Mouse (Mus musculus) induced T-regulatory cell, adult 2 months (primary cell): Measurements from ENCODE around the gene Hnrnpa3.
"Not testable (repeated sequence)": the region's sequence is repeated elsewhere in the genome, so short reads cannot be mapped to it uniquely, and the experiment has no call there.

Experiments used
- DNase-seq: peaks from one replicate; pipeline ENCODE4 v3.0.0-alpha.2; 2012; ENCODE audit warnings: low read depth

Gene Hnrnpa3

DNA sequence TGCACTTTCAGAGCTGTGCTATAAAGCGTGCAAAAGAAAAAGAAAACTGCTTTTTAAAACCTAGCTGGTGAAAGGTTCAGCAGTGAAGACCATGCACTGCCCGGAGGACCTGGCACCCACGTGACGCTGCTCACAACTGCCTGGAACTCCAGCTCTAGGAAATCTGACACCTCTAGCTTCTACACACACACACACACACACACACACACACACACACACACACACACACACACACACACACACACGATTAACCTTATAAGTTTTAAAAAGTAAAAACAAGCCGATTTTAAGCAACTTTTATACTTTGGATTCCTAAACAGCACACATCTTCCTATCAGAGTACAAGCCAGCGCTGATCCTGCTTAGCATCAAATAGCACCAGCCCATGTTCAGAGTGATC is 22.4 kb downstream of the Hnrnpa3 start:
- DNase-seq: no peak

GRCm38 (mm10) chr2:75682978-75683709 is 24.1 kb downstream of the Hnrnpa3 start:
- peak; percentile 92 for DNase-seq

DNA sequence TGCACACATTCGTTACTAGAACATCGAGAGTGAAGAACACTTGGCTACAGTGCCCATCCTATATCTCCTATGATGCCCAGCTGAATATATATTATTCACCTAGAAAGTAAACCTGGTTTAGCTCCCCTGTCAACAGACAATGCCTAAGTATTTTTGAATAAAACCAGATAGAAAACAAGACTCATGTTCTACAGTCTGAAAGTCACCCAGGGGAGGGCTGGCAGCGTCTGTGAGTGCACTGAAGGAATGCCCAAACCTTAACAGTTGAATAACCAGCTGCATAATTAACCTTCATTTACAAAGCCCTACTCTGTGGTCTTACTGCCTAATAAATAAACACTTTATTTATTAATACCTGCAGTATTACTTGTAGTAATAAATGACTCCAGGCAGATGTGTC is 25.5 kb downstream of the Hnrnpa3 start:
- DNase-seq: no peak

DNA sequence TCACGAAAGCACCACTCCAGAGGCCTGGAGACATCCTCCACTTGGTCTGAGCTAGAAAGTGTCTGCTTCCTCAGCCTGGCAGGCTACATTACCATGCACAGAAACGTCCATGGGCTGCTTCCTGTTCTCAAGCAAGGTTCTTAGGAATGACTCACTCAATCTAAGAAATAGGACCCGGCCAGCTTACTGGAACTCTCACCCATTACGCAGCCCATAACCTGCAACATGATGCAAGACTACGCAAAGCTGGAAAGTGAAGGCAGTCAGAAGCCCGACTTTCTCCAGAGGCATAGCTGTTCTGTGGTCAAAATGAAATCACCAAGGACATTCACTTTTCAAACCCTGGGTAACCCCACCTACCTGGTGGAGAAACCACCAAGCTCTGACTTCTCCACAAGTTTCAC is 26.4 kb downstream of the Hnrnpa3 start:
- DNase-seq: peak; percentile 49

DNA sequence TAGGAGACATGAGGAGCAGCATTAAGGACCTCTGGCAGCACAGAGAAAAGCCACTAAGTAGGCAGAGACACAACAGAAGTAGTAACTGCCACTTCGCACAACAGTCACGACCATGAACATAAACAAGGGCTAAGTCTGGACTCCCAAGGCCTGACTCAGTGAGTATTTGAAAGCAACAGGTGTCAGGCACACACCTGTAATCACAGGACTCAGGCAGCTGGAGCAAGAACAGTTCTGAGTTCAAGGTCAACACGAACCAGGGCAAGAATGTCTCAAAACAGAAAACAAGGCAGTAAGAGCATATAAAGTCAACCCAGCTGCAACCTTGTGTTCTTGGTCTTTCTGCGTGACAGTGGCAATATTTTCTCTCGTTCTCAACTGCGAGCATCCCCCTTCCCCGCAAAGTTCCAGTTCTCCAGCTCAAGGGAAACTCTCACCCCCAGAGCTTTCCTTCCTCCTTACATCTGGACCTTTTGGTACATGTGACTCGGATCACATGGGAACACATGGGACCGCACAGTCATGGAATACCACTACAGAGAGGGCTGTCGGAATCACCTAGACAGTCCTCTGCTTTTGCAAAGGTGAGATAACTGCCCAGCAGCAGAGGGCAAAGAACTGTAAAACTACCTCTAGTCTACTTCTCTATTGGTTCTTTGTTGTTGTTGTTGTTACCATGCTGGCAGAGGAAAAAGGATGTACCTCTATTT is 28.1 kb downstream of the Hnrnpa3 start:
- DNase-seq: no peak

- no peak for DNase-seq
Measured at GRCm38 (mm10) chr2:75688901-75689300, 29.8 kb downstream of the Hnrnpa3 start.

- DNase-seq: no peak
Measured at GRCm38 (mm10) chr2:75689482-75690158, 30.6 kb downstream of the Hnrnpa3 start.

- DNase-seq: no peak
Measured at GRCm38 (mm10) chr2:75690656-75691055, 31.6 kb downstream of the Hnrnpa3 start.

- DNase-seq: no peak
Measured at GRCm38 (mm10) chr2:75691316-75691715, 32.3 kb downstream of the Hnrnpa3 start.

GRCm38 (mm10) chr2:75692369-75692768 is 33.3 kb downstream of the Hnrnpa3 start:
- no peak for DNase-seq

GRCm38 (mm10) chr2:75694926-75695325 is 35.9 kb downstream of the Hnrnpa3 start:
- not testable (repeated sequence) for DNase-seq

DNA sequence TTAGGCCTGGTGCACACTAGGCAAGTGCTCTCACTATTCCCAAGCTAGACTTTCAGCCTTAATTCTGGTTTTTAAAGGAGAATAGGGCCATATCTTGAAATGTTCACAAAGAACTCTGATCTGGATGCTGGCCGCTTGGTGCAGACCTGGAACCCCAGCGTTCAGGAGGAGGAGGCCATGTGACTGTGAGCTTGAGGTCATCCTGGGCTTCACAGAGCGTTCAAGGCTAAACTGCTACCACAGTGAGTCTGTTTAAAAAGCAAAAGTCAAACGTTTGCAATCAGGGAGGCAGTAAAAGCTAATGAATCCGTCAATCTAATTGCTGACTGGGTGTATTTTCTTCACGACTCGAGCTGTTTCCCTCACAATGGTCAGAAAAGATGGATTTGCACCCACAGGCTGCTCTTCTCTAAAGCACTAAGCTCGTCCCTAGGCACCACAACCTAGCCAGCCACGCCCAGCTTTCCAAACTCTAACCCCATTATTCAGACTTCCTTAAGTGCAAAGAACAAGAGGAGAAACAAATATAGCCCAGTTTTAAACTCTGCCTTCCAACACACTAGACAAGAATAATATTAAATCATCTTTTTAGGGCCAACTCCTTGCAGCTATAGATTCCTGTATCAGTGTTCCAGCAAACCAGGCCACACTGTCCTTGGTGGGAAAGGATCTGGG is 36.8 kb downstream of the Hnrnpa3 start:
- DNase-seq: no peak

DNA sequence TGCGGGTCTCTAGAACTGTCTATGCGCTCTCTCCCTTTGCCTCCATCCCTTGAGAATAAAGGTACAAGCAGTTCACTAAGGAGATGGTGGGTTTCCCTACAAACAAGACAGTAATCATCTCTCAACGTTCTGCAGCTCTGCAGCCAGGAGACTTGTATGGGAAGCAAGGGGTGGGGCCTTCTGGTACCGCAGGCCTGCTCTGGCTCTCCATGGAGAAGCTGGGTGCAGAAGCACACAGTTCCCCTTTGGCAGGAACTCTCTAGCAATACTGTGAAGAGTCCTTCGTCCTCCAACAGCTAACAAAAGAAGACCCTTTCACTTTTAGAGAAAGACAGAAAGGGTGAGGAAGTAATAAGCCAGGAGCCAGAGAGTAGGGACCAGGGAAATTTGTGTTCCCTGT is 37.3 kb downstream of the Hnrnpa3 start:
- no peak for DNase-seq

DNA sequence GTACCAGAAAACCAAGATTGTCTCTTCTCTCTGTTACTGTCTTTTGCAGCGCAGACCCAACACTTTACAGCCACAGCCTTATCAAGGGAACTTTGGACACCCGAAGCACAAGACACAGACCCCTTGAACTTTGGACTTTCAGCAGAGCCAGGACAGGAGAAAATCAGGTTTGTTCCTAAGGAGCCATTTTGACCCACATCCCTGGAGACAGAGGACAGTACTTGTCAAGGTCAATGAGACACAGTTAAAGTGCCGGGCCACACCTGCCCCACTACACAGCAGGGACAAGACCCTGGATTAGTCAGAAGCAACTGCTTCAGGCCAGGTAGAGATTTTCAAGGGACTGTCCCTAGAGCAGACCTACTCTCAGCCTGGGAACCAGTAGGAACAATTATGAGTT is 38.2 kb downstream of the Hnrnpa3 start:
- no peak for DNase-seq

DNA sequence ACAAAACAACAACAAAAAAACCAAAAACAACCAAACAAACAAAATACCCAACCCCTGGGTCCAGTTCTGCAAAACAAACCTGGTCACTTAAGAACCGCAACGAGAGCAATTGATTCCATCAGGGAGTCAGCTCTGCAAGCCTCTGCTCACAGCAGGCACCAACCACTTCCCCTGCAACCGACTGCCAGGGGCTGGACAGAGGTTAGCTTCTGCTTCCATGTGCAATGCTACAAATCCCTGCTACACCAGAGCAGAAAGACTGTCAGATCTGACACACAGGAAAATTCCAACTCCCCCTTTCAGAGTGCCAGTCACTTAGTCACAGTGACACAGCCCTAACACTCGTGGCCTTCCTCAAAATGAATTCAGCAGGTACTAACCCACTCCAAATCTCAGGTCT is 38.9 kb downstream of the Hnrnpa3 start:
- DNase-seq: no peak

DNA sequence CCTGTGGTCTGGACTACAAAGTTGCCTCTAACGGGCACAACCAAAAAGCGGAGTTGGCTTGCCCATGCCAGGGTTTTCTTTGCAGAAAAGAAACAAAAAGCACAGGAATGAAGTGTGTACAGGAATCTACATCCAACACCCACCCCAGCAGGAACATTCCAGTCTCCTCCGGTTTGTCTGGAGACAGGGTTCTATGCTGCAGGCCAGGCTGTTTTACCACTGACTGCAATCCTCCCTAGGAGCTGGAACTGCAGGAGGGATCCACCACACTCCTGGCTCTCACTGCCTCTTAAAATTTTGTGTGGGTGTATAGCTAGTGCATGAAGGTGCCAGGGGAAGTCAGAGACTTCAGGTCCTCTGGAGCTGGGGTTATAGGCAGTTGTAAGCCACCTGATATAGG is 39.8 kb downstream of the Hnrnpa3 start:
- no peak for DNase-seq

- DNase-seq: no peak
Measured at GRCm38 (mm10) chr2:75700543-75700942, 41.5 kb downstream of the Hnrnpa3 start.

- DNase-seq: no peak
Measured at GRCm38 (mm10) chr2:75701207-75701606, 42.1 kb downstream of the Hnrnpa3 start.

GRCm38 (mm10) chr2:75701822-75702587 is 42.9 kb downstream of the Hnrnpa3 start:
- peak; percentile 32 for DNase-seq

DNA sequence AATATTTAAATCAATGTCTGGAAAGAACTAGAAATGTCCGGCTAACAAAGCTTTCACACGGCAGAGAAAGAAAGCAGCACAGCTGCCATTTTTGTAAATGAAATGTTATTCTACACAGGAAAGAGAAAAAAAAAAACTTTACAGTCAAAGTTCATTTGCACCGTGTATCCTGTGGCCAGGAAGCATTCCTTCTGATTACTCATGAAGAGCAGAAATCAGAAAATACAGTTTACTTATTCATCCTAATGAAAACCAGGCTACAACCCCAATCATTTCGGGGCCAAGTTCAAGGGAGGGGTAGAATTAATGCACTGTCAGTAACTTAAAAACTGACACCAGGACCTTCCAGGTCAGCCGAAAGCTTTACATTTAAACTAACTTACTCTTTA is 43.5 kb downstream of the Hnrnpa3 start:
- peak; percentile 42 for DNase-seq

DNA sequence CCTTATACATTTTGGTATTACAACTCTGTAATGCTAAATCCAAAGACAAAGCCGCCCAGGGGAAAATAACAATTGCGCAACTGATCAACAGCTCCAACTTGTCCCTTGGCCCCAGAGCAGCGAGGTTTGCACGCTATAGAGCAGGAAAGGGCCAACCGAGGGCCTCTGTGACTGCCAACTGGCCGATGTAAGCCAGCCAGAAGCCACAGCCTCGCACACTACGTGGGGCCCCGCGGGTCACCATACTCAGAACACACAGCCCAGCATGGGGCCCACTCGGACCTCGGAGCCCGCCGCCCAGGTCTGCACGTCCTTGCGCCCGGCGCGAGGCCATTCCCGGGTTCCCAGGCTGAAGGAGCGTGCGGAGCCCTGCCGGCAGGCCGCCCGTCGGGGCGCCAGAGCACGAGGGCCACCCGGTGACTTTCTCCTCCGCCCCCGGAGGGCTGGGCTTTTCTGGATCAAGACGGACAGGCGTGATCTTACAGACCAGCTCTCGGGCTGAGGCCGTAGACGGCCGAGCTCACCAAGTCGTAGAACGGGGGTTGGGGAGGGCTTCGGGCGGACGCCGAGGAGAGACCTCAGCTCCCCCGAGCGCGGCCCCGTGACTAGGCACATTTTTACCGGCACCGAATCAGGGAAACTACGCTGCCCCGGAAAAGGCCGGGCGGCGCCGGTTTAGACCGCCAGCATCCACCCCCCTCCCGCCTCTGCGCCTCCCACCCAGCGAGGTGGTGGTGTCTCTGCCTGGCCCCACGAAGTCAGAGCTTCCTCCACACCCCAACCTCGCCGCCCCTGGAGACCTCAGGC is 44.5 kb downstream of the Hnrnpa3 start:
- DNase-seq: peak; percentile 91
